Mouse (Mus musculus) cerebellum, adult 9-10 months (tissue): ENCODE results near the gene Kcnj14.

Experiments
- DNase-seq: peaks from one replicate; pipeline ENCODE4 v3.0.0; 2022

Gene Kcnj14

DNA sequence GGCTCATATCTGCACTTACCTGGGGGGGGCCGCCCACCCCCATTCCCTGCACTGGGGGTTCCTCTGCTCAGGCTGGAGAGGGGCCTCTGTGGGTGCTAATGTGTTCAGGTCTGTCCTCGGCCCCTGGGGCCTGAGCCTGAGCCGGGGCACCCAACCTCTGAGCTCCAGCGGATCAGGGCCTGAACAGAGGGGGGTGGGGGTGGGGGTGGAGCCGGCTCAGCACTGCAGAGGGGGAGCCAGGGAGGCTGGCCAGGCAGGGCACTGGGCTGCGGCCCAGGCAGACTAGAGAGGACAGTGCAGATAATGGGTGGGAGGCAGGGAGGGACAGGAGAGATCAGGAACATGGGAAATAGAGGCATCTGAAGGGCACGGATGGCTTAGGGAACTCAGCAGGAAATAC, at the start of gene Kcnj14:
Gene Kcnj14 (minus strand): TSS at position 185 of the 400 bp plus-strand sequence.
- no peak for DNase-seq

GRCm38 (mm10) chr7:45873061-45873947, 48.7 kb upstream of the Kcnj14 start:
- DNase-seq: peak; percentile 65

DNA sequence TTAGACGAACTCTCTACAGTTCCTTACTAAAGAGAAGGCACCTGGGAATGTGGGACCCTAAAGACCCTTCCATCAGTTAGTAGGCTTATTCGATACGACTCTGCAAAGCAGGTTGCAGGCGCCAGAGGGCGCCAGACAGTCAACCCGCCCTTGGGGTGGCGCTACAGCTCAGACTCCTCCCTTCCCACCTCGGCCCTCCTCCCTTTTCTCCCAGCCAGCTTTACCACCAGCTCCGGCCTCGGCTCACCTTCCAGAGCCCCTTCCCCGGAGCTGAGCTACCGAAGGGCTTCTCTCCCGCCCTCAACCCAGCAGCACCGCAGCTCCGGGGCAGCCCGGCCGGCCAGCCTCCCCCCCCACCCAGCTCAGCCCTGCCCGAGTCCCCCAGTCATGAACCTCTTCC, 48.0 kb upstream of the Kcnj14 start, which contains the start of gene Kdelr1:
Gene Kdelr1 (plus strand): TSS at position 149 of the 400 bp plus-strand sequence.
- peak; percentile 89 for DNase-seq

DNA sequence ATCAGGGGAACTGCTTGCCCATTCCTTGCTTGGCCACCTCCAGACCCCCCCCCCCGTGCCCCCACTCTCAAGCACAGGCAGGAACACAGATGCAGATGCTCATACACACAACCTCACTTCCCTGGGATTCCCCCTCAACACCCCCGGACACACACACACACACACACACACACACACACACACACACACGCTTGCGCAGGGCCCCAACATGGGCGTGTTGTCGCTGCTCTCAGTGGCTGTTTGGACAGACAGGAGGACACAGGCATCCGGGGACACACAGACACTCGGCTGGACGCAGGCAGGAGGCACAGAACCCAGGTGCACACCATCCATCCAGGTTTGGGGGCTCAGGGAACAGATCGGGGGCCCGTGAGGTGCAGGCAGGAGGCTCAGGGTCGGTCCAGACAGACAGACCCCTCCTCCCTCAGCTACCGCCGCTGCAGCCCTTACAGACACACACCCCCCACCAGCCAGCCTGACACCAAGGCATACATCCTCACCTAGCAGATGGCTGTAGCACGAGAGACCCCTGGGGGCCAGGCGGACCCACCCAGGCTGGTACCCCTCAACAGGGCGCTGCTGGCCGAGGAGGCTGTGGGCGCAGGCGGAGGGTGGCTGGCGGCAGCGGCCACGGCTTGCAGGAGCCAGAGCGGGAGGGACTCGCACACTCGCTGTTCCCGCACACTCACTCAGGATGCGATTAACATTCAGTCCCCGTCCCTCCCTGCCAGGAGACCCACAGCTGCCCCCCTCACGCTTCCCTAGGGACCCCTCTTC, 45.9 kb upstream of the Kcnj14 start:
- no peak for DNase-seq

- DNase-seq: no peak
Observed at GRCm38 (mm10) chr7:45869787-45870186, 45.2 kb upstream of the Kcnj14 start.

- DNase-seq: no peak
Observed at GRCm38 (mm10) chr7:45869107-45869670, 44.6 kb upstream of the Kcnj14 start.

DNA sequence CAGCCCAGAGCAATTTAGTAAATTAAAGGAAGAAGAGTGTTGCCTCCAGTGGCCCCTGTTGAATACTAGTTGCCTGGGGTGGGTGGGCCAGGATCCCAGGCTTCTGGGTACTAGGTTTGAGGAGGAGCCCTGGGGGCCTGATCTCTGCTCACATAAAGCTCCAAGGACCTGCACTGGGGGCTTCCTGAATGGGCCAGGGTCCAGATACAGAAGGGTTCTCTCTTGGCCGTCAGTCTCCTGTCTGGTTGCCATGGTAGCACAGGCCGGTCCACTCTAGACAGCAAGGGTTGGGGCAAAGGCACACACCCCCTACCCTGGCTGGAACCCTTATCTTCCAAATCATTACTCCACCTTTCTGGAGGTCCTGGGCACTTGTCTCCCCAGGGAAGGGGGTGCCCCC, 43.3 kb upstream of the Kcnj14 start:
- no peak for DNase-seq

- DNase-seq: peak; percentile 65
Observed at GRCm38 (mm10) chr7:45865925-45866910, 41.6 kb upstream of the Kcnj14 start.

GRCm38 (mm10) chr7:45864435-45864834, 39.9 kb upstream of the Kcnj14 start:
- no peak for DNase-seq

GRCm38 (mm10) chr7:45862804-45863203, 38.2 kb upstream of the Kcnj14 start:
- DNase-seq: no peak

GRCm38 (mm10) chr7:45859008-45859407, 34.4 kb upstream of the Kcnj14 start:
- no peak for DNase-seq

DNA sequence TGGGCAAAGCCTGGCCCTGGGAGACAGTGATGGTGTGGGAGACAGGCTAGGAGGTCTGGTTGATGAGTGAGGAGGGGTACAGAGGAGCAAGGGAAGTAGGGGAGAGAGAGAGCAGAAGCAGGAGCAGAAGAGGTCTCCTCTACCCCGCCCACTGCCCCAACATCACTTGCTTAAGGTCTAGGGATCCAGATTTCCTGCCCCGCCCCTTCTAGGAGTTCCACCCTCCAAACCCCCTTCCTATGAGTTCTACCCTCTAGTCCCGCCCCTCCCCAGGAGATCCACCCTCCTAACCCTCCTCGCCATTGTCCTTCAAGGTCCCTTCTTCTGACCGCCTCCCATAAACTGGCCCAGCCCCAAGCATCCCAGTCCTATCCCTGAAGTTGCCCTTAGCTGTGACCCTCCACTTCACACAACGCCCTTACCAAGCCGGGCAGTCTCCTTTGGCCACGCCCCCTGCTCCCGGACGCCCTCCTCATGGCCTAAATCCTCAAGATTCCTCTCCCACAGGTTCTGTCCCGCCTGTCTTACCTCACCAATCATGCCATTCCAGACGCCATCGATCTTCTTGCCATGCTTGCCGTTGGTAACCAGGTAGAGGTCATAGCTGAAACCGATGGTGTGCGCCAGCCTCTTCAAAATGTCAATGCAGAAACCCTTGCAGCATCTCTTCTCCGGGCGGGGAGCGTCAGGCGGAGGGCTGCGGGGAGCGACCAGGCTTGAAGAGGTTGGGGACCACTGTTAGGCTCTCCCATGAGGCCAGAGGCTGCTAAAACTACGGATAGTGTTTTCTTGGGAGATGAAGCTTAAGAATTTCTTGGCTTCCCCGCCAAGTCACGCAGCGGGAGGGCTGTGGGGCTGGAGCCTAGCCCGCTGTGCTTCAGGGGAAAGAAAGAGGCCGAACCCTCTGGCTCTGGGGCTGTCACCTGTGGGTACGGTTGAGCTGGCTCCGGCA, 32.6 kb upstream of the Kcnj14 start:
- peak; percentile 77 for DNase-seq

DNA sequence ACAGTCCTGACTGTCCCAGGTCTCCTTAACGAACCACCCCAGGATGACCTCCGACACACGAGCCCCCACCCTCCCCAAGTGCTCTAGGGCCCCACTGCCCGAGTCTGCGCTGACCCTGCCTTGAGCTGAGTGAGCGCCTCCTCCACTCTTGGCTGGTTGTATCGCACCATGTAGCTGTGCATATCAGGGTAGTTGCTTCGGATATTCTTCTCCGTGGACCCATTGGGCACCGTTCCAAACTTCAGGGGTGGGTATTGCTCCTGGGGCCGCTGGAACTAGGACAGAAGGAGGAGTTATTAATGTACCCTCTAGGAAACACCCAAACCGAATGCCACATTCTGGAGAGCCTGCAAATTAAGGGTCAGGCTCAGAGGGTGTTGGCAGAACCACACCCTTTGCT, 28.5 kb upstream of the Kcnj14 start:
- no peak for DNase-seq

DNA sequence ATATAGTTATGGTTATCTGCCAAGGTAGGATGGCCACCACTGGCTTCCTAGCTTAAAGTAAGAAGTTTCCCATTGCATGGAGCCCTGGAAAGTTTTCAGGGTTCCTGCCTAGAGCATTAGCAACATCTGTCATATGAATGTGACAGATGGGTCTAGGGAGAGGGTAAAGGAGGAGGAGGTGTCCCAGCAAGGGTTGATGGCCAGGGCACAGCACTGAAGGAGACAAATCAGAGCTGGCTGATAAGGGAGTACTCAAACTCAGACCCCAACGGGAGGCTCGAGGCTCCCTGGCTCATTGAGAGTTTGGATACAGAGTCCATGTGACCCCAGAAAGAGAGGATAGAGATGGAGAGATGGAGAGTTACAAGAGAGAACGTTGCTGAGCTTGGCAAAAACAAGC, 26.1 kb upstream of the Kcnj14 start:
- DNase-seq: no peak

- no peak for DNase-seq
Observed at GRCm38 (mm10) chr7:45848447-45849027, 24.0 kb upstream of the Kcnj14 start.

- DNase-seq: no peak
Observed at GRCm38 (mm10) chr7:45842950-45843744, 18.6 kb upstream of the Kcnj14 start.

DNA sequence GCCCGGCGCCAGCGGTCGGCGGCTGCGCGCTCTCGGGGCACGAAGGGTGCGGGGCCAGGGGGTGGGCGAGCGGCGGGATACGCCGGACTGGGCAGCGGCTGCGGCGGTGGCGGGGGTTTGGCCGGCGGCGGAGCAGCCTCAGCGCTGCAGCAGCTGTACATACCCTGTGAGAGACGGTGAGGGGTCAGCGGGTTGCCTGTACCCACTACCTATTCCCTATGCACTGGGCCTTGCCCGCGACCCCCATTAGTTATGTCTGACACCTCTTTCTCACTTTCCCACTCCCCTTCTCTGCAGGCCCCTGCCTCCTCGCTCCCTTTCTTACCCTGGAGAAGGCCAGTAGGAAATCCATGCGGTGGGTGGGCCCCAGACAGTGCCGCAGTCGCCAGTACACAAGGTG, 9.3 kb upstream of the Kcnj14 start:
- DNase-seq: no peak

GRCm38 (mm10) chr7:45833148-45833790, 8.7 kb upstream of the Kcnj14 start:
- DNase-seq: no peak

GRCm38 (mm10) chr7:45832428-45832827, 7.8 kb upstream of the Kcnj14 start:
- no peak for DNase-seq
